Mouse (Mus musculus): ENCODE results near the gene Fahd1.
A peak's percentile ranks its signal among the peaks of the same experiment; 100 is the strongest.

The Fahd1 gene

DNA sequence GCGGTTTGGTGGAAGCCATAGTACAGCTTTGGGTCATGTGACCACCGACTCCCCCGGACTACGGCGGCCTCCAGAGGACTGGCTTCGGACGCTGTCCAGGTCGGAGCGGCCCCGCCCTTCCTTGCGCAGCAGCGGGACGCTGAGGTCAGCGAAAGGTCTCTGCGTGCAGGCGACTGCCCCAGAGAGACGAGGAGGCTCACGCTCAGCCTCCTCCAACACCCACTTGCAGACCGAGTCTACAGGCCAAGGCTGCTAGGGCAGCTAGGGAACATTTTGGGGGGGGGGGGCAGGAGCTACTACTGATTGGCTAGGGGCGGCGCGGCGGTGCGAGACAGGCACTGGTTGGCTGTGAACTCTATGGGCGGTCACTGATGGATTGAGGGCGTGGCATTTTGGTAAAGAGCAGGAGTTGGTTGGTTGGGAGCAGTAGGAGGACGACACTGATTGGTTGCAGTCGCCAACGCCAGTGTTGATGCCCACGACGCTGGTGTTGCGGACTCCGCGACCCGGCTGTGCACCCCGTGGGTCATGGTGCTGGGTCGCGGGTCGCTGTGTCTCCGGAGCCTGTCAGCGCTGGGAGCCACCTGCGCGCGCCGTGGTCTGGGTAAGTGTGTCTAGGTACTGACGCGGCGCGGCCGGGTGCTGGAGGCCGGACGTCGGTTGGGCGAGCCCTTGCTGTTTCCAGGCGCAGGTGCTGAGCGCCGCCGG is at the start of gene Fahd1:
TSS of gene Fahd1 (minus strand) at position 300 of the 708 bp plus-strand sequence.
- peak; percentile 100 for DNase-seq (ENCODE audit: low read depth, low spot score)

DNA sequence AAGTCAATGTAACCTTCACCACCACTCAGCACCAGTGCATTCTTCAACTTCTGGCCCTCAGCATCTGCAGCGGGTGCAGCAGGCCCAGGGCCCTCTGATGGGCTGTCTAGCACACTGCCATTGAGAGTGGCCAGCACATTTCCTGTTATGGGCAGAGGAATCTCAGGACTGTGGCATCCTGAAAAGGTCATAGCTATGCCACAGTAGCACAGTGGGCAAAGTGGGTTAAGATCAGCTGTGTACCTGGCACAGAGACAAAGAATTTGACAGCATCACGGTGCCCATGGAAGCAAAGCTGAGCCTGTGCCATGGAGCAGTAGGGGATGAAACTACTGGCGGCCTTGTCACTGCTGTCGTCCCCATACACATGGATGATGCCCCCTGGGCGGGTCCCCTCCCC is 49.0 kb upstream of the Fahd1 start:
- no peak for DNase-seq (ENCODE audit: low read depth, low spot score)

DNA sequence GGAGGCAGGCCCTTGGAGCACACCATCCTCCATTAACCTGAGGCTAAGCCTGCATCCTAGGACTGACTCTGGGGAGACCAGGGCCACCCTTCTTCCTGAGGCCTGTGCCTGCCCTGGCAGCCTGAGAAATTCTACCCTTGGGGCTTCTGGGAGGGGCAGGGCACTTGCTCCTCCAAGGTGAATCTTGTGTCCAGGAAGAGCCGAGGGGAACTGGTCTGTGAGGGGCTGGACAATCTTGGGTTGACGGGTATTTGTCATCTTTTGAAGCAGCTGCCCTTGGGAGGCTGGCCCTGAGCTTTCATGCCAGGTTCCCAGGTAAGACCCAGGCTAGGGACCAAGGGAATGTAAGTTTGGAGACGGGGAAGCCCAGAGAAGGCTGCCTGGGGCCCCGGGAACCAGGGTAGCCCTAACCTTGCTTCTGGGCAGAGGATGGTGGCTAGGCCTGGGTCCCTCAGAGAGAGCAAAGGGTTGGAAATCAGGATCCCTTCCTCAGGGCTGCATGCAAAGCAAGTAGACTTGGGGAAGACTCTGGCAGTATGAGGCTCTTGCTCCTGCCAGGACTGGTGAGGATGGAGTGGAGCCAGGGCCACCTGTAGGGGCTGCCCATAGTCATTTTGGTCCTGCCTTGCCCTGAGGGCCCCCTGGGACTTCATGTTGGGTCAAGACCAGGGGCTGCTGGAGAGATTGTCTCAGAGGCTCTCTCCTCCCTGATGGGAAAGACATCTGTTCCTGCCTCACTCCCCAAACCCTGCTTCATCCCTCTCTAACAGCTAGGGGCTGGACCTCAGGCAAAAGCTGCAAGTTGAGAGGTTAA is 48.1 kb upstream of the Fahd1 start:
- no peak for DNase-seq (ENCODE audit: low read depth, low spot score)

DNA sequence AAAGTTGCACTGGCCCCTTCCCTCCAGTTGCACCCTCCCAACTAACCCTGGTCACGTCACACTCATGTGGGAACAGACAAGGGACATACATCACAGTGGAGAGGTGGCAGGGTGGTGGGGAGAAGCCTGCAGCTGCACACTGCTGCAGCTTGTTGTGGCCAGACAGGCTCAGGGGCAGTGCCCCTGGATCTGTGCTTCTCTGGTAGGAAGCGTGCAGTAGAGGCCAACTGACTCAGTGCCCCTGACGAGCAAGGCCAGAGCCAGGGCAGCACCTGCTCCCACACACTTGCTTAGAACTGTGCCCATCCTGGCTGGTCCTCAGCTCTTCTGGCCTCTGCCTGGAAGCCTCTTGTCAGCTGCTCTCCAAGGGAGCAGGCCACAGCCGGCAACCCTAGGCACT is 47.4 kb upstream of the Fahd1 start:
- no peak for DNase-seq (ENCODE audit: low read depth, low spot score)

DNA sequence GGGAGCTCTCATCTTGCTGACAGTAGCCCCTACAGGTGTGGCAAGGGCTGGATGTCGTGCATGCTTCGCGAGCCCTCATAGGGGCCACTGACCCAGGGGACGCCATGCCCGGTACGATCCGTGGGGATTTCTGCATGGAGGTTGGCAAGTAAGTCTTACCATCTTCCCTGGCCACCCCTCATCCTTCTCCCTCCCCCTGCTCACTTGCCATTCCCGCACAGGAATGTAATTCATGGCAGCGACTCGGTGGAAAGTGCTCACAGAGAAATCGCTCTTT is 46.8 kb upstream of the Fahd1 start:
- DNase-seq (ENCODE audit: low read depth, low spot score), result no peak

DNA sequence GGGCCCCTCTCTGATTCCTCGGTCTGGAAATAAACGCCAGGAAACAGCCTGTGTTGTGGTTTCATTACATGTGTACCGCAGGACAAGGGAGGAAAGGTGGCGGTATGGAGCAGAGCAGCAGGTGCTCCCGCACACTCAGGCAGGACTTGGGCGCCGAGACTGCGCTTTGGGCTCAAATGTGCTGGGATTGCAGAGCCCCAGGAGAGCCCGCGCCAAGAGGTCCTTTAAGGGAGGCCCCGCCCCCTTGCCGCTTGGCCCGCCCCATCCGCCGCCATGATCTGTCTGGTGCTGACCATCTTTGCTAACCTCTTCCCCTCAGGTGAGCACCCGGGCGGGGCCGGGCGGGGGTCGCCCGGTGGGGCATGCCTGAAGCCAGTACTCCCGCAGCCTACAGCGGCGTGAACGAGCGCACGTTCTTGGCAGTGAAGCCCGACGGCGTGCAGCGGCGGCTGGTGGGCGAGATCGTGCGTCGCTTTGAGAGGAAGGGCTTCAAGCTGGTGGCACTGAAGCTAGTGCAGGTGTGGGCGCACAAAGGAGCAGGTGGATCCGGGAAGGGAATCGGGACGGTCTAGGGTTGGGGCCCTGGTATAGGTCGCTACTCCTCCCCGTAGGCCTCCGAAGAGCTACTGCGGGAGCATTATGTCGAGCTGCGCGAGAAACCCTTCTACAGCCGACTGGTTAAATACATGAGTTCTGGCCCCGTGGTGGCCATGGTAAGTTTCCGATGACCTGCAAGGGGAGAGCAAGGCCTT is 46.3 kb upstream of the Fahd1 start, which contains the start of gene Nme3:
TSS of gene Nme3 (plus strand) at position 260 of the 752 bp plus-strand sequence.
- peak; percentile 90 for DNase-seq (ENCODE audit: low read depth, low spot score)

DNA sequence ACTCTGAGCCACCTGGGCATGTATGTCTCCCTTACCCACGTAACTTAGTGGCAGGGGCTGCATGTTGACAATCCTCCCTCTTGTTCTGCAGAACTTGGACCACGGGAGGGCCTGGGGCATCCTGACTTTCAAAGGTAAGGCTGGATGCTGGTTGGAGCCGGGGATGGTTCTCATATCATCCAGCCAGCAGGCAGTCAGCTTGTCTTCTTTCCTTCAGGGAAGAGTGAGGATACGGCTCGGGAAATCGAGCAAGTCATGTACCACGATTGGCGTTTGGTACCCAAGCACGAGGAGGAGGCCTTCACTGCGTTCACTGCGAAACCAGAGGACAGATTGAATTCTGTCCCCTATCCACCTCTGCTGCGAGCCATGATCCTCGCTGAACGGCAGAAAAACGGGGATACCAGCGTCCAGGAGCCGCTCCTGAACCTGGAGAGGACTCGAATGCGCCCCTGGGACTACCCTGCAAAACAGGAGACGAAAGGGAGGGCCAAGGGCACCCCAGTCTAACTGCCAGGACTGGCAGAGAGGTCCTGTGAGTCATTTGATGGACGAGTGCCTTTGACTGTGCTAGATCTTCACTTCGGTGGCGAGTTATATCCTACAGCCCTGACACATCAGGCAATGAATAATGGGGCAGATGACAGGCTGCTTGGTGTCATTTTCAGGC is 45.5 kb upstream of the Fahd1 start:
- DNase-seq (ENCODE audit: low read depth, low spot score), result no peak

DNA sequence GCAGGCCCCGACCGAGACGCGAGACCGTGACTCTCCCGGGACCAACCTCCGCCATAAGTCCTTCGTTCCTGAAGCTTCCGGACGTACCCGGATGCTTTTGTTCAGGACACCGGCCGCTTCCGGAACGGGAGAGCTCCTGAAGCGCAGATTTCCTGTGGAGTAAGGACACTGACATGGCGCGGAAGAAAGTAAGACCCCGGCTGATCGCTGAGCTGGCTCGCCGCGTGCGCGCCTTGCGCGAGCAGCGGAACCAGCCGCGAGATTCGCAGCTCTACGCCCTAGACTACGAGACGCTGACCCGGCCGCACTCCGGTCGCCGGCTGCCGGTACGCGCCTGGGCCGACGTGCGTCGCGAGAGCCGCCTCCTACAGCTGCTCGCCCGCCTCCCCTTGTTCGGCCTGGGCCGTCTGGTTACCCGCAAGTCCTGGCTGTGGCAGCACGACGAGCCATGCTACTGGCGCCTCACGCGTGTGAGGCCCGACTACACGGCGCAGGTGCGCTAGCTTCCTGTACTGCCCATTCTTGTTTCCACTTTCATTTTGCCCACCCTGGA is 44.9 kb upstream of the Fahd1 start, which contains the start of the genes Eme2 and Mrps34:
TSS of gene Eme2 (minus strand) at position 93 of the 553 bp plus-strand sequence.
TSS of gene Mrps34 (plus strand) at position 122 of the 553 bp plus-strand sequence.
- DNase-seq (ENCODE audit: low read depth, low spot score), result peak; percentile 96

DNA sequence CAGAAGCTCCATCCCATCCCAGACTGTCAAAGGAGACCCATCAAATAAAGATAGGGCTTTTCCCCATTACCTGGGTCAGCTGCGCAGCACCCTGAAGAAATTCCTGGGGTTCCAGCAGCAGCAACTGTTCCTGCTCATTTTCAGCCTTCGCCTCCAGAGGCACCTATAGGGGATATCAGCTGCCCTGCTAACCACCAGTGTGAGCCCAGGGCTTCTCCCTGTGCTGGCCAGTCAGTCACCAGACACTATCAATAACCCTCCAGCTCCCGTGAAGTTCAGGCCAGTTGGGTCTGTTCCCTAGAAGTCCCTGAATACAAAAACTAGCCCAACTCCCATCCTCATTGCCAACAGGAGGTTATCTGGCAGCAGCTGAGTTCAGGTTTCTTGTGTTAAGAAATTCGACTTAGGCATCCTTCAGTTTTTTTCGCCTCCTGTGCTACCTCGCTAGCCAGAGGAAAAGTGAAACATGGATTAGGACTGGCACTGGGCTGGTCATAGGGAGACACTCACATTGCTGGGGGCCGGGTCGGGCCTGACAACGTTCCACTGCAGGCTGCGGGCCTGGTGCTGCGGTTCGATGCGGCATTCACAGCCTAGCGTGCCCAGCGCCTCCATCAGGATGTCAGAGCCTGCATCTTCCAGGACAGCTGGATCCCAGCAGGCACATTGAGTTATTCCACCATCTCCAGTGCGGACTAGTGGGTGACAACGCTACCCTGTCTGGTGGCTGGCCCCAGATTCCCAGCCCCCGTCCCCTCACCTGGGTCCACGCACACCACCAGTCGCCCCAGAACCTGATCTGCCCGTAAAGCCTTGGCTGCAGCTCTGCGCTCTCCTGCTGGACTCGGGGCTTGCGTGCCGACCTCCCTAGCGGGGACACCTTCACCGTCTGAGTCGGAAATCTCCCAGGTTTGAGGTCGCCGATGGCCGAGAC is 44.2 kb upstream of the Fahd1 start:
- DNase-seq (ENCODE audit: low read depth, low spot score), result no peak

DNA sequence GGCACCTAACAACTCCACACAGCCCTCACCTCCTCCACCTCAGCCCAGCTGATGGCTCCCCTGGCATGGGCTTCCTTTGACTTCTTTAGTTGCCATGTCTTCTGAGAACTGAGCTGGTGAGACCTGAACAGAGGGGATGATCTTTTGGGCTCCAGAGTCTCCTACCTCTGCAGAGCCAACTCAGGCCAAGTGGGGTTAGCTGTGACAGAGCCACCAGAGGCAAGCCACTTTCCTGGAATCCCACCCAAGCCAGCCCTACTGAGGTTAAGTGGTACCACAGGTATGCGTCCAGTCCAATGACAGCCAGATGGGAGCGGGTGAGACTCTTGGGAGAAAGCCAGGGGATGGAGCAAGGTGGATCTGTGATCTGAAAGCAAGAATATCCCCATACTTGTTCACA is 43.1 kb upstream of the Fahd1 start:
- DNase-seq (ENCODE audit: low read depth, low spot score), result no peak

DNA sequence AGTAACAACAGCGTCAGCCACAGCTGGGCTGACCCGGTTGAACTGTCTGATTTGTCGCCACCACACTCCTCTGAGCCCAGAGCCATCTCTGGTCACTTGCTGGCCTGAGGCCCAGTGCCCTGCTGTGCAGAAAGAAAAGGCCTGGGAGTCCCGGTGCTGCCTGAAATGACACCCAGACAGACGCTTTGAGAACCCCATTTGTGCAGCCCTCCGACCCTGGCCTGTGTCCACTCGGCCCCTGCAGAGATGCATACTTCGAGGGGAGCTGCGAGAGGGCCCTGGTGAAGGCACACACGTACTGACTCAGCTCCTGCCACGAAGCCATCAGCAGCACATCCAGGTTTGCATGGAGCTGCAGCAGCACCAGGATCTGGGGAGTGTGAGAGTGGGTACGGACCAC is 42.6 kb upstream of the Fahd1 start:
- no peak for DNase-seq (ENCODE audit: low read depth, low spot score)

DNA sequence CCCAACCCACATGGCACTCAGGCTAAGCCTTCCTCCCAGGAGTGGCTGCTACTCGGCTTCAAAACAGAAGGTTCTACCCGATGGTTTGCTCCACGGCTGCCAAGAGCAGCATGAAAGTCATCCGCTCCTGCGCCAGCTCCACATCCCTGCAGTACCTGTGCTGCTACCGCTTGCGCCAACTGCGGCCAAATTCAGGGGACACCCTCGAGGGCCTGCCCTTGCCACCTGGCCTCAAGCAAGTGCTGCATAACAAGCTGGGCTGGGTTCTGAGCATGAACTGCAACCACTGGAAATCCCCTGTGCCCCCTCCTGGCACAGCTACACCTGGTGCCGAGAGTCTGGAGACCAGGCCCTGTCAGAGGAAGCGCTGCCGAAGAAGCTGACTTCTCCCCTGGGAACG is 41.2 kb upstream of the Fahd1 start:
- DNase-seq (ENCODE audit: low read depth, low spot score), result no peak

DNA sequence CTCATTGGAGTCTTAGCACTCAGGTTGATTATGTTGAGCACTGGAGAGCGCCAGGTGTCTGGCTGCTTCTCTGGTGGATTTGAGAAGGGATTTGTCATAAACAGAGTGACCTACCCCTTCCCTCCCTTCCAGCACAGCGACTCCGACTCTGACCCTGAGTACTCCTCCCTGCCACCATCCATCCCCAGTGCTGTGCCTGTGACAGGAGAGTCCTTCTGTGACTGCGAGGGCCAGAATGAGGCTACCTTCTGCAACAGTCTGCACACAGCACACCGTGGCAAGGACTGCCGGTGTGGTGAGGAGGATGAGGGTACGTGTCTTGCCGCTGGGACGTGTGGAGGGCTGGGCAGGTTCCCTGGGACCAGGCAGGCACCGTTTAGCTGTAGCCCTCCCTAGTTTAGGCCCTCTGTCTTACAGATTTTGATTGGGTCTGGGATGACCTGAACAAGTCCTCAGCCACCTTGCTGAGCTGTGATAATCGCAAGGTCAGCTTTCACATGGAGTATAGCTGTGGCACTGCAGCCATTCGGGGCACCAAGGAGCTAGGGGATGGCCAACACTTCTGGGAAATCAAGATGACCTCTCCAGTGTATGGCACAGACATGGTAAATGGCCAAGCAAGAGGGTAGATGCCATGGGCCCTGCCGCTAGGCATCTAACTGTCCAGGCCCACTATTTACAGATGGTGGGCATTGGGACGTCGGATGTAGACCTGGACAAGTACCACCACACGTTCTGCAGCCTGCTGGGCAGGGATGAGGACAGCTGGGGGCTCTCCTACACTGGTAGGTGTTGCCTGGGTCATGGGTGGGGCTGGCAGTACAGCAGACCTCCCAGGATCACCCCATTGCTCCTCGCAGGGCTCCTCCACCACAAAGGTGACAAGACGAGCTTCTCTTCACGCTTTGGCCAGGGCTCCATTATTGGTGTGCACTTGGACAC is 40.3 kb upstream of the Fahd1 start:
- DNase-seq (ENCODE audit: low read depth, low spot score), result no peak

DNA sequence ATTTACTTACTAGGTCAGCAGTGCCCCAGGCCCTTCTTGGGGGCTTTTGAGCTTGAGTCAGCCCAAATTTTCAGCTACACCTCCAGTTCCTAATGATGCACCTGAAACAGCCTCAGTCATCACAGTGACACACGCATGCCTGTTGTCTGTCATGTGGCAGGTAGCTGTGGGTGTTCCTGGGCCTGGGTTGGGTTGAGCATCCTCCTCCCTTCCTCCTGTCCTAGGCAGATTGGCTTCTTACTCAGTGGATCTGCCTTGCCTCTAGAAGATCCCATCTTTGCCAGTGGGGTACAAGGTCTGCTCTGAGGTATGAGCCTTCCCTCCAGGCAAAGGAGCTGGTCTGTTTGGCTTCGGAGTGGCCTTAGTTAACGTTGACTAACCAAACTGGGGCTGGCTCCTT is 38.7 kb upstream of the Fahd1 start:
- DNase-seq (ENCODE audit: low read depth, low spot score), result no peak

DNA sequence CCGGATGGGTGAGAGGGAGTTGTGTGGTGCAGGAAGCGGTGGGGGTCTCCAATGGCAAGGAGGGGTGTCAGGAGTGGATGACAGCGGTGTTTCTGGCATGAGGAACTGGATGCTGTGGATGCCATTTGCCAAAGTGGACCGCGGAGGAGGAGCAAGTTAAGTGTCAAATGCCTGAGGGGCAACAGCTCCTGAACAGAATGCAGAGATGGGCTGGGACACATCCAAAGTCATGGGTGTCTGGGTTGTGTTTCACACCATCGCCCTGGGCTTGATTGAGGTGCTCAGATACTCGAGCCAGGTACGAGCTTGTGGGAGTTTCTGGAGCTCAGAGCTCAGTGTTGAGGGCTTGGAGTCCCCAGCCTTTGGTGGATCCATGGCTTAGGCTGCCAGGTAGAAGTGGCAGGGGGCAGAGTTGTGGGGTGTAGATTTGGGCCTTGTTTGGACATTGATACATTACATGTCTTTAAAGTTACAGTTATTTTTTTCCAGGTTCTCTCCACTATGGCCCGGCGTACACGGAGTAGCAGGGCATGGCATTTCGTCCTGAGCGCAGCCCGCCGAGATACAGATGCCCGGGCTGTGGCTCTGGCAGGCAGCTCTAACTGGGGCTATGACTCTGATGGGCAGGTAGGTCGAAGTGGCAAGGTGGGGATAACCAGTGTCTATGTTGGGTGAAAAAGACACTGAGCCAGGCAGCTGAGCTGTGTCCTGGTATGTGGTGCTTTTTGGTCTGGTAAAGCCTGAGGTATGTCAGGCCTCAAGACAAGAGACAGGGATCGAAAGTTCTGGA is 37.3 kb upstream of the Fahd1 start:
- DNase-seq (ENCODE audit: low read depth, low spot score), result no peak

DNA sequence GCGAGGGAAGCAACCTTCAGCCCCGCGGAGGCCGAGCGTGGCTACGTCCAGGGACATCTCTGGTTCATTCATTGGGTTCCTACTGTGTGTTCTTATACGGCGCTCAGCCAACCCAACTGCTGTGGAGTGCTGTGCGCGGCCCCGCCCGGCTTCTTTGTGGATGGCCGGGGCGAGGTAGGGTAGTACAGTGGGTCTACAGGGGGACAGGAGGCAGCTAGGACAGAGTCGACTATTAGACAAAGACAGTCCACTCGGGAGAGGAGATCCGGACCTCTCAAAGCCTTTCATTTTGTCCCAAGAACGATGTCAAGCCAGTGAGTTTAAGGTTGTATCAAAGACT is 36.7 kb upstream of the Fahd1 start:
- no peak for DNase-seq (ENCODE audit: low read depth, low spot score)

DNA sequence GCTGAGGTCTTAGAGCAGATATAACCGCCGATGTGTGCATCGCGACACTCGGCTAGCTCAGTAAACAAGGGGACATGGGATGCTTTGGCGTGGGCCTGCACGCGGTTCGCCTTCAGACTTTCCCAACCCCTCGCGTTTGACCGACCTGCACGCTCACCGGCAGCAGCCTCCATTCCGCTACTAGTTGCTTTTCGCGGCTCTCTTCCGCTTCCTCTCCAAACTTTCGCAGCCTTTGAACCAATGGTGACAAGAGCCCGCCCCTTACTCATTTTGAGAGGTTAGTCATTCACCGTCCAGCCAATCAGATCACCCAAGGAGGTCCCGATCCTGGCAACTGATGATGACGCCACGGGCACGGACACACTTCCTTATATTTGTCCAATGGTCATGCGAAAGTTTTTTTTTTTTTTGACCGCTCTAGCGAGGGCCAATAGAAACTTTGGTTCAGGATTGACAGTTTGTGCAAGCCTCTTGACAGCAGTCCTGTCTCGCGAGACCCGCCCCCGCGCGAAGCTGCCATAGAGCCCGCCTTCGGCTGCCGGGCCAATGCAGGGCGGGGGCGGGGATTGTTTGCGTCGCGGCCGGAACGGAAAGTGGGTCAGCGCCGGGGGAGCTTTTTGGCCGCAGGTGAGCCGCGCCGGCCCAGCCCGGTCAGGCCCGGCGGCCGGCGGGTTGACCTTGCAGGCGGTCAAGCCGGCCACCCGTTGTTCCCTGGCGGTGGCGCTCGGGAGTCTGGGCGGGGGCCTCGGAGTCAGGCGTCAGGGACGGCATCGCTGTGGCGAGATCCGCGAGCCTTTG is 36.2 kb upstream of the Fahd1 start, which contains the start of the genes Nubp2 and Spsb3:
TSS of gene Nubp2 (minus strand) at position 216 of the 798 bp plus-strand sequence.
TSS of gene Spsb3 (plus strand) at position 510 of the 798 bp plus-strand sequence.
- peak; percentile 100 for DNase-seq (ENCODE audit: low read depth, low spot score)

Measured in R1 (cell line).